Mouse (Mus musculus) CD4-positive naive resting alpha-beta T cell, adult 57 days (primary cell): ENCODE data around the gene Prox2. TPM values are rescaled to one million over a fixed set of nuclear protein-coding genes. Genes with fewer than 3 reads are reported as not detected.

Experiments used
- total RNA-seq: library from RNA; stranded (reverse); gene quantifications from one replicate; pipeline ENCODE4 v1.2.4, GENCODE M21; 2023

Gene Prox2
- total RNA-seq = 3.1 TPM

DNA sequence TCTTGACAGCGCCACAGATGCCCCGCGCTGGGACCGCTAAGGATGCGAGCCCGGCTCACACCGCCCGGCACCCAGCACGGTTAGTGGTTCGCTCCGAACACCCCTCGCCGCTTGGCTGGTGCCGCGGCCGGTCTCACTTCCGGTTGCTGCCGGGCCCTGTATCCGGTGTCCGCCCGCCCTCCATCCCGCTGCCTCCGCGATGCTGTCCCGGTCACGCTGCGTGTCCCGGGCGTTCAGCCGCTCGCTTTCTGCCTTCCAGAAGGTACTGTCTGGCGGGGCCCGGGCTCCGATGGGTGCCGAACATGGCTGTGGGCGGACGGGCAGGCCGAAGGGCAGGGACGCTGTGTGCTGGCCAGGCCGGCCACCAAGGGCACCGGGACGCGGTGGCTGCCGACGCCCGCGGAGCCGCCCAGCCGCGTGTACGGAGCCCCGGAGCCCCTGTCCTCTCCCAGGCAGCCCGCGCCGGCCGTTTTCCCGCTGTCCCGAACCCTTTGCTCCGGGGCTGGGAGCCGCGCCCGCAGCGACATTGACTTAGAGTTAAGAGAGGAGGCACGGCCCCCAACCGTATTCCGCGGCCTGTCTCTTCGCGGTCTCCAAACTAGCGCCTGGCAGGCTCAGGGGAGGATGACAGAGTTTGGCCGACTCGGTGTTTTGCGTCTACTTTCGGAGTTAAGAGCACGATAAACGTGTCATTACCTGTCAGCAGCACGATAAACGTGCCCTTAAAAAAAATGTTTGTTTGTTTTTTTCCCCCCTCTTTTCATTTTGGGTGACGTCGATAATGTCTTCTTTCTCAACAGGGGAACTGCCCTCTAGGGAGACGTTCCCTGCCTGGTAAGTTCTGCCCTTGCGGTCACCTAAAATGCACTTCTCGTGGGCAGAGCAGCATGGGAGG, at the start of gene Prox2, which contains the start of gene Dlst:
Gene Prox2 (minus strand): TSS at position 62 of the 895 bp plus-strand sequence.
Gene Dlst (plus strand): TSS at position 136 of the 895 bp plus-strand sequence.

DNA sequence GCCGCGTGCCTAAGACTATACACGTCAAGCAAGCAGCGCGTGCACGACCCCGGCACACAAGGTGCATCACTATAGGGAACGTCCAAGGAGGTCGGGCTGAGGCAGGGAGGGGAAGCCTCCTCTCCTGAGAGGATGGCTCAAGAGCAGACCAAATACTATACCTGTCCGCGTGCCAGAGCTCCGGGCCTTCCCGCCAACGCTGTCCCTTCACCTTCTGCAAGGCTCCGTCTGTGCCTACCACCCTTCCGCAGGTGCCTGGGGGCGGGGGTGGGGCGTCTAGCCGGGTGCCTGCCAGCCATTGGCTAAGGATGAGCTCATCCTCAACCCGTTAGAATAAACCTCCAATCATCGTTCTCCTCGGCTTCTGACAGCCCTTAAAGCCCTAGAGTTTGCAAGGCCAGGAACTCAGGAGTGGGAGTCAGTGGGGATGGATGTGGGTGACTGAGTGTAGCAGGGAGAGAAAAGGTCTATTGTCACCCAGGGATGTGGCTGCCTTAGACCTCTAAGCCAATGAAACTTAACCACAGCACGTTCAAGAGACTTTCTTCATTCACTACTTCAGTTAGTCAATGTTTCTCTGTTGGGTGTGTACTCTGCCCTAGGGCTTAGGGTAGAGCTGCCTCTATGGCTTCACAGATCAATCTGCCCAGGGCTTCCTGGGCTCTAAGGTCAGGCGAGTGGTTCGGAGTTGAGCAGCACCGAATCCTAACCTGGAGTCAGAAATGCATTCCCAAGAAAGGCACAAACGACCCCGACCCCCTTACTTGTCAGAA, 40.6 kb upstream of the Prox2 start, which contains the start of gene Rps6kl1:
Gene Rps6kl1 (minus strand): TSS at position 263 of the 773 bp plus-strand sequence.

Other genes with a start within 250 kb of the Prox2 start
- gene Ltbp2, start 234.2 kb downstream of the Prox2 start, total RNA-seq = 0.35 TPM
- 78.5 TPM for gene Fcf1, start 139.9 kb downstream of the Prox2 start, total RNA-seq
- 38.0 TPM for gene Arel1, start 139.9 kb downstream of the Prox2 start, total RNA-seq
- gene Ylpm1, start 114.4 kb downstream of the Prox2 start, total RNA-seq = 91.6 TPM
- 183 TPM for gene Dlst, start 74 bp upstream of the Prox2 start, total RNA-seq
- 5.9 TPM for gene Rps6kl1, start 40.5 kb upstream of the Prox2 start, total RNA-seq
- not detected for gene Pgf, start 67.0 kb upstream of the Prox2 start, total RNA-seq
- 110 TPM for gene Eif2b2, start 108.7 kb upstream of the Prox2 start, total RNA-seq
- gene Mlh3, start 159.8 kb upstream of the Prox2 start, total RNA-seq = 19.5 TPM
- gene Acyp1, start 177.7 kb upstream of the Prox2 start, total RNA-seq = 25.9 TPM
- not detected for gene Zc2hc1c, start 177.8 kb upstream of the Prox2 start, total RNA-seq
- gene Nek9, start 228.6 kb upstream of the Prox2 start, total RNA-seq = 52.7 TPM